Mouse (Mus musculus): ENCODE data around the gene Rbfox2.
A peak's percentile ranks its signal among the peaks of the same experiment; 100 is the strongest.

Gene Rbfox2

GRCm38 (mm10) chr15:77225274-77225673 is 81.5 kb downstream of the Rbfox2 start:
- peak; percentile 10 for DNase-seq

- DNase-seq, result no peak
Observed at GRCm38 (mm10) chr15:77220833-77221232, 86.0 kb downstream of the Rbfox2 start.

- DNase-seq, result no peak
Observed at GRCm38 (mm10) chr15:77220137-77220536, 86.7 kb downstream of the Rbfox2 start.

GRCm38 (mm10) chr15:77219571-77219970 is 87.2 kb downstream of the Rbfox2 start:
- no peak for DNase-seq

- DNase-seq, result no peak
Observed at GRCm38 (mm10) chr15:77218007-77218406, 88.8 kb downstream of the Rbfox2 start.

GRCm38 (mm10) chr15:77217523-77217922 is 89.3 kb downstream of the Rbfox2 start:
- no peak for DNase-seq

- DNase-seq, result no peak
Observed at GRCm38 (mm10) chr15:77216704-77217103, 90.1 kb downstream of the Rbfox2 start.

GRCm38 (mm10) chr15:77215178-77215800 is 91.5 kb downstream of the Rbfox2 start:
- DNase-seq, result no peak

GRCm38 (mm10) chr15:77214410-77215107 is 92.2 kb downstream of the Rbfox2 start:
- DNase-seq, result no peak

- DNase-seq, result no peak
Observed at GRCm38 (mm10) chr15:77213829-77214228, 93.0 kb downstream of the Rbfox2 start.

- DNase-seq, result no peak
Observed at GRCm38 (mm10) chr15:77212818-77213217, 94.0 kb downstream of the Rbfox2 start.

- no peak for DNase-seq
Observed at GRCm38 (mm10) chr15:77212217-77212757, 94.5 kb downstream of the Rbfox2 start.

GRCm38 (mm10) chr15:77206996-77207395 is 99.8 kb downstream of the Rbfox2 start:
- no peak for DNase-seq

GRCm38 (mm10) chr15:77204951-77205350 is 101.9 kb downstream of the Rbfox2 start:
- no peak for DNase-seq

GRCm38 (mm10) chr15:77203255-77203981 is 103.4 kb downstream of the Rbfox2 start:
- no peak for DNase-seq

- no peak for DNase-seq
Observed at GRCm38 (mm10) chr15:77202881-77203254, 103.9 kb downstream of the Rbfox2 start.

GRCm38 (mm10) chr15:77202223-77202622 is 104.6 kb downstream of the Rbfox2 start:
- no peak for DNase-seq

GRCm38 (mm10) chr15:77196827-77197226 is 110.0 kb downstream of the Rbfox2 start:
- no peak for DNase-seq

GRCm38 (mm10) chr15:77196001-77196400 is 110.8 kb downstream of the Rbfox2 start:
- no peak for DNase-seq

- no peak for DNase-seq
Observed at GRCm38 (mm10) chr15:77192154-77192935, 114.5 kb downstream of the Rbfox2 start.

GRCm38 (mm10) chr15:77186096-77186495 is 120.7 kb downstream of the Rbfox2 start:
- DNase-seq, result no peak

- no peak for DNase-seq
Observed at GRCm38 (mm10) chr15:77185614-77186013, 121.2 kb downstream of the Rbfox2 start.

- DNase-seq, result no peak
Observed at GRCm38 (mm10) chr15:77182800-77183199, 124.0 kb downstream of the Rbfox2 start.

Measured in thymus, postnatal 14 days (tissue).